Mouse (Mus musculus) intestine, embryonic 14.5 days (tissue): ENCODE results near the gene Mbtd1. TPM values are rescaled to one million over a fixed set of nuclear protein-coding genes. Genes with fewer than 3 reads are reported as not detected.
A peak's percentile ranks its signal among the peaks of the same experiment; 100 is the strongest.

Experiments
- ATAC-seq: fragments of 200-750 bp; cut with Nextera tagmentation; replicated peaks from 2 replicates; pipeline ENCODE4 v1.8.0; 2017; ENCODE audit warnings: low read depth, moderate number of reproducible peaks, moderate TSS enrichment, moderate library complexity; ENCODE audit not compliant: low FRiP score, low TSS enrichment
- DNase-seq: peaks from one replicate; pipeline ENCODE4 v3.0.0-alpha.2; 2018; ENCODE audit warnings: low spot score
- H3K27ac ChIP-seq: fragments of 300-500 bp; sonication (generic); 2 replicates; pipeline ENCODE4 v1.5.1; 2014; ENCODE audit warnings: low read depth, mild to moderate bottlenecking, control low read depth
- H3K27me3 ChIP-seq: fragments of 300-500 bp; sonication (generic); replicated peaks from 2 replicates; pipeline ENCODE4 v1.6.1; 2014; ENCODE audit warnings: low read length, control low read depth; ENCODE audit not compliant: control insufficient read depth, insufficient read depth
- H3K36me3 ChIP-seq: fragments of 300-500 bp; sonication (generic); 2 replicates; pipeline ENCODE4 v1.6.1; 2014; ENCODE audit warnings: low read length, control low read depth; ENCODE audit not compliant: control insufficient read depth, insufficient read depth
- H3K4me1 ChIP-seq: fragments of 300-500 bp; sonication (generic); replicated peaks from 2 replicates; pipeline ENCODE4 v1.6.1; 2014; ENCODE audit warnings: low read length, control low read depth, mixed read lengths; ENCODE audit not compliant: control insufficient read depth, insufficient read depth
- H3K4me2 ChIP-seq: fragments of 300-500 bp; sonication (generic); 2 replicates; pipeline ENCODE4 v1.6.1; 2014; ENCODE audit warnings: low read length
- H3K4me3 ChIP-seq: fragments of 300-500 bp; sonication (generic); 2 replicates; pipeline ENCODE4 v1.5.1; 2014; ENCODE audit warnings: low read depth, low read length, control low read depth, mixed read lengths
- H3K9ac ChIP-seq: fragments of 300-500 bp; sonication (generic); 2 replicates; pipeline ENCODE4 v1.6.1; 2014; ENCODE audit warnings: mild to moderate bottlenecking, low read length
- H3K9me3 ChIP-seq: fragments of 300-500 bp; sonication (generic); 2 replicates; pipeline ENCODE4 v1.6.1; 2016; ENCODE audit warnings: low read length, control low read depth; ENCODE audit not compliant: control insufficient read depth
- WGBS: fragments of 180-500 bp; shearing (Covaris S2); extraction: QIAGEN DNeasy Blood & Tissue Kit; methylation state at CpG from one replicate; pipeline ENCODE4 v1.1.7; 2014; 5-methylcytosine and 5-hydroxymethylcytosine counted together
- polyA plus RNA-seq: library from polyadenylated mRNA; unstranded; fragments of >200 nt; fragmentation: Nextera tagmentation; extraction: Ambion mirVana; gene quantifications from 2 replicates; pipeline ENCODE4 v1.2.1, GENCODE M21; 2014

Gene Mbtd1
- polyA plus RNA-seq, 1 experiment from 2014 or later, result 20.7 TPM

DNA sequence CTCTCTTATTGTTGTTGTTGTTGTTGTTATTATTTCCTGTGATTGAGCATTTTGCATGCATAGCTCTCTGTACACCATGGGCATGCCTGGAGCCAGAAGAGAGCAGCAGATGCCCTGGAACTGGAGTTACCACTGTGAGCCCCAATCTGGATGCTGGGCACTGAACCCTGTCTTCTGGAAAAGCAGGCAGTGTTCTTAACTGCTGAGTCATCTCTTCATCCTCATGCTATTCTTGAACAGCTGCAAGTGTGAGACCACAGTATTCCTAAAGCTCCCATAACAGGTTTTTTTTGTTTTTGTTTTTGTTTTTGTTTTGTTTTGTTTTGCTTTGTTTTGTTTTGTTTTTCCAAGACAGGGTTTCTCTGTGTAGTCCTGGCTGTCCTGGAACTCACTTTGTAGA, 100.6 kb downstream of the Mbtd1 start:
- H3K4me1 ChIP-seq, result 0 out of 2 replicates have a peak, but pooled peaks cover 10% of the 10 kb centered on the region
- H3K9me3 ChIP-seq, result no peaks in the 10 kb centered on the region
- no peak overlapping the region for H3K27ac ChIP-seq
- ATAC-seq, result no peak
- H3K4me2 ChIP-seq, result no peak overlapping the region
- H3K4me3 ChIP-seq, result no peak overlapping the region
- no peak overlapping the region for H3K9ac ChIP-seq
- DNase-seq, result no peak
- H3K27me3 ChIP-seq, result no peaks in the 10 kb centered on the region
- no peaks in the 10 kb centered on the region for H3K36me3 ChIP-seq

DNA sequence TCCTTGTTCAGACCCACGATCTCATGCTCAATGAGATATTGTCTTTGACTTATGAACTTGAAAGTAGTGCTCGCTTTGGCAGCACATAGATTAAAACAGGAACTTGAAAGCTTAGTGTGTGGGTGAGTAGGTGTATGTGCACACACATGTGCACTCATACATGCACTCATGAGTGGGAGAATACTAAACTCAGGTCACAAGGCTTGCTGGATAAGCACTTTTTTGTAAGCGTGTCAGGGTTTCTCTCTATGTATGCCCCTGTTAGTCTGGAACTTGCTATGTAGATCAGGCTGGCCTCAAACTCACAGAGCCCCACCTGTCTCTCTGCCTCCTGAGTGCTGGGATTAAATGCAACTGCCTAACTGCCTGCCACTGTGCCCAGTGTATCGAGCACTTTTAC, 101.4 kb downstream of the Mbtd1 start:
- H3K4me2 ChIP-seq, result no peak overlapping the region
- no peak overlapping the region for H3K9ac ChIP-seq
- ATAC-seq (no peak), DNase-seq (no peak)
- 85% methylated on average over 4 of the region's 4 CpGs for WGBS
- no peak overlapping the region for H3K4me3 ChIP-seq
- H3K4me1 ChIP-seq, result 0 out of 2 replicates have a peak, but pooled peaks cover 10% of the 10 kb centered on the region
- no peaks in the 10 kb centered on the region for H3K9me3 ChIP-seq
- H3K27ac ChIP-seq, result no peak overlapping the region
- H3K36me3 ChIP-seq, result no peaks in the 10 kb centered on the region
- no peaks in the 10 kb centered on the region for H3K27me3 ChIP-seq

DNA sequence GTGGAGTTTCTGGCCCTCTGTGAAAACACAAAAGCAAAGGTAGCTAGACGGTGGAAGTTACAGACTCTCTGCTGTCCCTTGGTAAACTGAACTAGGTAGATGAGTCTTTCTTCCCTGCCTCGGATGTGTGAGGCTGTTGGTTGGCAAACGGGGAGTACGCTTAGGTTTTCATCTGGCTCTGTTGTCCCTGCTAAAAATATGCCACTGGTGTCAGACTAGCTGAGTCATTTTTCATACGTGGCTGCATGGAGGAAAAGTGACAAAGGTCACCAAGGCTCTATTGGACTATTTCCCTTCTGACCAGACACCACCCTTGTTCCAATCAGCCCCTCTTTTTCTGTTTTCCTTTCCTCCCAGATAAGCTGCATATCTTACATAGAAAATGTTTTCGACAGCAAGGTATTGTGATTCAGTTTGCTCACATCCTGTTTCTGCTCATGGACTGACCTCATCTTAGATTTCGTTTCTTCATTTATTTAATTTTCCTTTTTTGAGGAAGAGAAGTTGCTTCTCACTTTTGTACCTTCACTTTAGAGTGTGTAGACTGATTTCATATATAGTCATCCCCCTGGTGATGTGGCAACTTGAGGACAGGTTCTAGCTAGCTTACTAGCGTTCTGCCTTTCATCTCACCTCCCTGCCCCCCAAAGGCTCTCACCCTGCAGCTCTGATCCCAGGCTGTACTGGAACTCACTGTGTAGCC, 102.1 kb downstream of the Mbtd1 start:
- Histone ChIP-seq H3K9me3 (no peaks in the 10 kb centered on the region), H3K27me3 (no peaks in the 10 kb centered on the region), H3K36me3 (no peaks in the 10 kb centered on the region), H3K9ac (no peak overlapping the region), H3K4me3 (no peak overlapping the region), H3K4me2 (no peak overlapping the region), H3K27ac (peak overlapping the region; percentile 51; the same call in 1 of the 2 replicates), H3K4me1 (0 out of 2 replicates have a peak, but pooled peaks cover 10% of the 10 kb centered on the region)
- DNase-seq (no peak), ATAC-seq (no peak)
- 65% methylated on average over 8 of the region's 8 CpGs for WGBS

DNA sequence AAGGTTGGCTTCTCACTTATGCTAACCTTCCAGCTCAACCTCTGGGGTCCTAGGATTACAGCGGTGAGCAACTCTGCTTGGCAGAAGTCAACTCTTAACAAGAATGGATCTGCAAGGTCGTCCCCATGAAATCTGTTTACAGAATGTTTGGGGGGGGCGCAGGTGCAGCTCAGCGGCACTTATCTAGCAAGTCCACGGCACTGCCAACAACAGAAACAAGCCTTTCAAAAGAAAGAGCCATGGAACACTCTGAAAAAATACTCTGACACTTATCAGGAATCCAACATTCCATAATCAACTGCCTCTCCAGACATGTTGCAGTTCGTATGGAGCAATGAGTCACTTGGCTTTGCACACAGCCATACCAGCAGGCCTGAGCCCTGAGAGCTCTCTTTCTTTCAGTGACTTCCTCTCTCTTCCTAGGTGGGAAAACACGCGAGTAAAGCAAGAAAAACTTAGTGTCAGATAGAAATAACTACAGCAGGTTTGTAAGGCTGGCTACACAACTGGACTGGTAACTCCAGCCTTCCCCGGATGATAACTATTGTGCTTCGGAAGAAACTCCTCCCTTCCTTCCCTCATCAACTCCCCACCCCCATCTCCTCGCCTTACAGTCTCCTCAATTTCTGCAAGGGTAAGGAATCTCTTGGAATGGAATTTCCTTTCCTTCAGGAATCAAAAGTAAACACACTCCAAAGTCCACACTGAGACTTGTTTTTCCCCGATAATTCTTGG, 102.8 kb downstream of the Mbtd1 start:
- Histone ChIP-seq H3K9me3 (no peaks in the 10 kb centered on the region), H3K4me3 (no peak overlapping the region), H3K27ac (peak overlapping the region; percentile 51; the same call in 1 of the 2 replicates), H3K4me1 (0 out of 2 replicates have a peak, but pooled peaks cover 10% of the 10 kb centered on the region), H3K4me2 (0 out of 2 replicates have a peak overlapping the region, but pooled peaks have one; percentile 4), H3K9ac (no peak overlapping the region), H3K27me3 (no peaks in the 10 kb centered on the region), H3K36me3 (no peaks in the 10 kb centered on the region)
- DNase-seq (no peak), ATAC-seq (no peak)
- 55% methylated on average over 12 of the region's 12 CpGs for WGBS

DNA sequence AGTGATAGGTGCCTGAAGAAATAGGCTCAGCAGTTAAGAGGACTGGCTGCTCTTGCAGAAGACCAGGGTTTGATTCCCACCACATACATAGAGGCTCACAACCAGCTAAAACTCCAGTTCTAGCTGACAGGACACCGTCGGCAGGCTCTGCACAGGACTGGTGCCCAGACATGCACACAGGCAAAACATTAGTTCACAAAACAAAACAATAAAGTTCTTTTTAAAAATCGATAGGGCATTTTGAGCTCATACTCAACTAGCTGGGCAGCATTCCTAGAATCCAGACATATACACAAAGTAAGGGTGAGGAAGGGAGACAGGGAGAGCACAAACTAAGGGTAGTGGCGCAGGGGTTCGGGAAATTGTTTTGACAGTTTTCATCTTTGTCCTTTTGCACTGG, 108.9 kb downstream of the Mbtd1 start:
- Histone ChIP-seq H3K4me3 (peak overlapping the region; percentile 95), H3K4me1 (peaks cover 16% of the 10 kb centered on the region), H3K9ac (peak overlapping the region; percentile 81), H3K27ac (peak overlapping the region; percentile 94), H3K4me2 (peak overlapping the region; percentile 90), H3K9me3 (no peaks in the 10 kb centered on the region), H3K27me3 (no peaks in the 10 kb centered on the region), H3K36me3 (no peaks in the 10 kb centered on the region)
- no peak for DNase-seq
- WGBS, result 63% methylated on average over 5 of the region's 5 CpGs
- ATAC-seq, result no peak

DNA sequence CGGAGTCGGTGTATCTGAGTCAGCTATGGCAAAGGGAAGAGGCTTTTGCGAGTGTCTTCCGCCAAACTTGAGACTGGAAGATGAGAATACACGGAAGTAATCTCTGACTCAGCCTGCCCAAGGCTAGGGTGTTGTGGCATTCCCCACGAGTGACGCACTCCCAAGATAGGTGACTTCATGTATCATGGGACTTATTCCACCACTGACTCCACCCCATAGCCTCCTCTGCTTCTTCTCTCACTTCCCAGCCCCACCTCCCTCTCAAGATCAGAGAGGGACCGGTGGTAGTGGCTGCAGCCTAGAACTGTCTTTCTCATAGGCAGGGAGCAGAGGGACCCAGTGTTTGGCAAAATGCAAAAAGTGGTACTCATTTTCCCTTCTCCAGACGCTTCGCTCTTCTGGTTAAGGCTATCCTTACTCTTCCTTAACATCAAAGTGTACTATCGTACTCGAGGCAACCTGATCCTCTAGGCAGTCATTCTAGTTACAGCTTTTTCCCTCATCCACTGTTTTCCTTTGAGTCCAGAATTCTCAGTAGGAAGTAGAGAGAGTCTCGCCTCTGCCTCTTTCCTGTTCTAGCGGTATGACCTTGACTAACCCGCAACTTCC, 109.6 kb downstream of the Mbtd1 start:
- Histone ChIP-seq H3K4me2 (peak overlapping the region; percentile 90), H3K9me3 (no peaks in the 10 kb centered on the region), H3K27ac (peak overlapping the region; percentile 94), H3K4me1 (peaks cover 16% of the 10 kb centered on the region), H3K9ac (peak overlapping the region; percentile 81), H3K4me3 (peak overlapping the region; percentile 95), H3K27me3 (no peaks in the 10 kb centered on the region), H3K36me3 (no peaks in the 10 kb centered on the region)
- peak; percentile 82 for ATAC-seq
- peak; percentile 75 for DNase-seq
- WGBS, result 2% methylated on average over 15 of the region's 15 CpGs

DNA sequence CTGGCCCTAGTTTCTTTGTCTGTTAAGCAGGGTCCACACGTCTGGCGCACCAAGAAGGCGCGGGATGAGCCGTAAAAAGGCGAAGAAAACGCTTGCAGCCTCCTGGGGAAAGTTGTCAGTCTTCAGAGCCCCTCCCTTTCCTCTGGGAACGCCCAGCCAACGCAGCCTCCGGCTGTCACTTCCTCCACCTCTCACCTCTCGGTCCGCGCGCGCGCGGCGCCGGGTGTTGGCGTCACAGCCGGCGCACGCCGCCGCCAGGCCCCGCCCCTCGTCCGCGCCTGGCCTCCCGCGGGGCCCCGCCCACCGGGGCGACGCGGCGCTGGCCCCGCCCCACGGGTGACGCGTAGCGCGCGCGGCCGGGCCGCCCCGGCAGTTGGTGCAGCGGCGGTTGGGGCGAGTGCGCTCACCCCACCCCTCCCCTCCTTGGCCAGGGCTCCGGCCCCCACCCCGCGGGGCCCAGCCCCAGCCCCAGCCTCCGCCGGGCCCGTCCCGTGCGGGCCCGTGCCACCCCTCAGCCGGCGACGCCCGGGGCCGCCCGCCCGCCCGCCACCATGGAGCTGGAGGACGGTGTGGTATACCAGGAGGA, 110.2 kb downstream of the Mbtd1 start, which contains the start of gene Spag9:
Gene Spag9, plus strand, starts transcription at position 372 of the 586 bp plus-strand sequence.
- H3K4me3 ChIP-seq, result peak within 1 kb of the TSS; percentile 95
- peak within 1 kb of the TSS; percentile 81 for H3K9ac ChIP-seq
- H3K9me3 ChIP-seq, result no peaks in the 10 kb centered on the region
- H3K4me1 ChIP-seq, result peaks cover 16% of the 10 kb centered on the region
- H3K27ac ChIP-seq, result peak within 1 kb of the TSS; percentile 94
- peak within 1 kb of the TSS; percentile 90 for H3K4me2 ChIP-seq
- WGBS, result under 1% methylated on average over 64 of the region's 70 CpGs
- ATAC-seq (peak; percentile 90), DNase-seq (peak; percentile 94)
- no peaks in the 10 kb centered on the region for H3K27me3 ChIP-seq
- H3K36me3 ChIP-seq, result no peaks in the 10 kb centered on the region
